Mouse (Mus musculus): Measurements from ENCODE around the gene Zfhx3. TPM values are rescaled to one million over a fixed set of nuclear protein-coding genes. Genes with fewer than 3 reads are reported as not detected.

The Zfhx3 gene
- polyA plus RNA-seq, 1 experiment from 2014 or later: 38.7 TPM

DNA sequence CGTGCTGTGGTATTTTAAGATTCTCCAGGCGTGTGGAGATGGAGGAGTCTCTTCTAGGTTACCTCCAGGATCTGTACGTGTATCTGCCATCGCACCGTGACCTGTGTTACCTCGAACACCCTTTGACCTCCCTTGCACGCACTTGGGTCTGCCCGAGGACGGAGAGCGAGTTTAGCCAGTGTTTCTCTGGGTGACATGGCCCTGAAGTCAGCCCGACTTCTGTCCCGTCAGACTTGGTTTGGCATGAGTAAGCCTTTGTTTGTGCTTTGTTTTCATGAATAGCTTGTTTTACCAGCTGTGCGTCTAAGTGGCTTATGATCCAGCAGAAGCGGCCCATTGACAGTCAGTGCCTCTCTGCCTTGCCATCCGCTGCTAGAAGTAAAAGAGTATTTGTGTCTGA, 961.1 kb downstream of the Zfhx3 start:
- Histone ChIP-seq H3K9me3 (no peaks in the 10 kb centered on the region), H3K4me3 (no peak overlapping the region), H3K27me3 (replicated peaks) (no peaks in the 10 kb centered on the region), H3K27ac (no peak overlapping the region), H3K4me2 (replicated peaks) (no peak overlapping the region), H3K36me3 (no peaks in the 10 kb centered on the region), H3K4me1 (peaks cover 76% of the 10 kb centered on the region), H3K9ac (no peak overlapping the region)
- 72% methylated on average over 15 of the region's 15 CpGs for WGBS
- no peak for ATAC-seq (ENCODE audit: low FRiP score, low read depth)

- H3K4me3 ChIP-seq: no peak overlapping the region
- H3K36me3 ChIP-seq: no peaks in the 10 kb centered on the region
- ATAC-seq (ENCODE audit: low FRiP score, low read depth): no peak
- H3K27me3 ChIP-seq (replicated peaks): no peaks in the 10 kb centered on the region
- no peak overlapping the region for H3K27ac ChIP-seq
- peaks cover 77% of the 10 kb centered on the region for H3K4me1 ChIP-seq
- no peak overlapping the region for H3K4me2 ChIP-seq (replicated peaks)
- no peaks in the 10 kb centered on the region for H3K9me3 ChIP-seq
- 70% methylated on average over 11 of the region's 11 CpGs for WGBS
- no peak overlapping the region for H3K9ac ChIP-seq
These were observed 962.0 kb downstream of the Zfhx3 start for GRCm38 (mm10) chr8:108904288-108904971.

GRCm38 (mm10) chr8:108908066-108908465, 965.6 kb downstream of the Zfhx3 start:
- H3K27me3 ChIP-seq (replicated peaks): no peaks in the 10 kb centered on the region
- no peaks in the 10 kb centered on the region for H3K9me3 ChIP-seq
- ATAC-seq (ENCODE audit: low FRiP score, low read depth): no peak
- no peak overlapping the region for H3K4me3 ChIP-seq
- no peaks in the 10 kb centered on the region for H3K36me3 ChIP-seq
- H3K4me2 ChIP-seq (replicated peaks): no peak overlapping the region
- peaks cover 51% of the 10 kb centered on the region for H3K4me1 ChIP-seq
- peak overlapping the region; percentile 16; the same call in 1 of the 2 replicates for H3K27ac ChIP-seq
- 80% methylated on average over 9 of the region's 9 CpGs for WGBS
- H3K9ac ChIP-seq: no peak overlapping the region

- Histone ChIP-seq H3K4me2 (replicated peaks) (no peak overlapping the region), H3K27ac (no peak overlapping the region), H3K4me3 (no peak overlapping the region), H3K9me3 (no peaks in the 10 kb centered on the region), H3K36me3 (no peaks in the 10 kb centered on the region), H3K9ac (no peak overlapping the region), H3K27me3 (replicated peaks) (no peaks in the 10 kb centered on the region), H3K4me1 (peaks cover 47% of the 10 kb centered on the region)
- 60% methylated on average over 16 of the region's 16 CpGs for WGBS
- ATAC-seq (ENCODE audit: low FRiP score, low read depth): no peak
These were observed 966.1 kb downstream of the Zfhx3 start for GRCm38 (mm10) chr8:108908540-108908939.

GRCm38 (mm10) chr8:108909035-108909434, 966.6 kb downstream of the Zfhx3 start:
- WGBS: 75% methylated on average over 9 of the region's 9 CpGs
- no peaks in the 10 kb centered on the region for H3K27me3 ChIP-seq (replicated peaks)
- 0 out of 2 replicates have a peak overlapping the region, but pooled peaks have one; percentile 26 for H3K27ac ChIP-seq
- no peaks in the 10 kb centered on the region for H3K9me3 ChIP-seq
- no peak overlapping the region for H3K4me2 ChIP-seq (replicated peaks)
- peaks cover 42% of the 10 kb centered on the region for H3K4me1 ChIP-seq
- ATAC-seq (ENCODE audit: low FRiP score, low read depth): no peak
- no peak overlapping the region for H3K9ac ChIP-seq
- no peaks in the 10 kb centered on the region for H3K36me3 ChIP-seq
- no peak overlapping the region for H3K4me3 ChIP-seq

DNA sequence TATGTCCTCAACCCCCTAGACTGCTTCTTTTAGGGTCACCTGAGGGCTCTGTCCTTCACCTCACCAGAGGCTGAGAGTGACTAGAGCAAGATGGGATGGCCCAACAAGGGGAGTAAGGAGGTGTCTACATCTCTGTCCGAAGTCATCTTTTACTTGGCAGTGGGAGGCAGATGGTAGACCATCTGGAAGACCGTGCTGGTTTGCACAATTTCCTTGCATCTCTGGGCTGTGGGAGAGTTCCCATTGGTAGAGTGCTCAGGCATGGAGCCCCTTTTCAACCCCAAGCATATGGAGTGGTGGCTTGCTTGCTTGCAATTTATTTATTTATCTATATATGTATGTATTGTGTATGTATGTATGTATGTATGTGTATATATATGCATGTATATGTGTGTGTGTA, 967.0 kb downstream of the Zfhx3 start:
- no peaks in the 10 kb centered on the region for H3K27me3 ChIP-seq (replicated peaks)
- peaks cover 38% of the 10 kb centered on the region for H3K4me1 ChIP-seq
- H3K9me3 ChIP-seq: no peaks in the 10 kb centered on the region
- no peak overlapping the region for H3K9ac ChIP-seq
- WGBS: 67% methylated on average over 2 of the region's 2 CpGs
- H3K27ac ChIP-seq: no peak overlapping the region
- no peak for ATAC-seq (ENCODE audit: low FRiP score, low read depth)
- no peak overlapping the region for H3K4me2 ChIP-seq (replicated peaks)
- H3K4me3 ChIP-seq: no peak overlapping the region
- H3K36me3 ChIP-seq: 0 out of 2 replicates have a peak, but pooled peaks cover 2% of the 10 kb centered on the region

GRCm38 (mm10) chr8:108910843-108911242, 968.4 kb downstream of the Zfhx3 start:
- Histone ChIP-seq H3K9me3 (no peaks in the 10 kb centered on the region), H3K27me3 (replicated peaks) (no peaks in the 10 kb centered on the region), H3K4me2 (replicated peaks) (no peak overlapping the region), H3K4me3 (no peak overlapping the region), H3K4me1 (peaks cover 33% of the 10 kb centered on the region), H3K36me3 (0 out of 2 replicates have a peak, but pooled peaks cover 2% of the 10 kb centered on the region), H3K27ac (no peak overlapping the region), H3K9ac (0 out of 2 replicates have a peak overlapping the region, but pooled peaks have one; percentile 13)
- WGBS: 85% methylated on average over 12 of the region's 12 CpGs
- ATAC-seq (ENCODE audit: low FRiP score, low read depth): no peak

- 8% methylated on average over 6 of the region's 6 CpGs for WGBS
- H3K4me2 ChIP-seq (replicated peaks): no peak overlapping the region
- no peak for ATAC-seq (ENCODE audit: low FRiP score, low read depth)
- no peaks in the 10 kb centered on the region for H3K27me3 ChIP-seq (replicated peaks)
- H3K4me1 ChIP-seq: peaks cover 31% of the 10 kb centered on the region
- H3K4me3 ChIP-seq: no peak overlapping the region
- H3K36me3 ChIP-seq: peaks cover 4% of the 10 kb centered on the region
- no peak overlapping the region for H3K27ac ChIP-seq
- H3K9me3 ChIP-seq: no peaks in the 10 kb centered on the region
- H3K9ac ChIP-seq: no peak overlapping the region
These were observed 969.1 kb downstream of the Zfhx3 start for GRCm38 (mm10) chr8:108911511-108911910.

DNA sequence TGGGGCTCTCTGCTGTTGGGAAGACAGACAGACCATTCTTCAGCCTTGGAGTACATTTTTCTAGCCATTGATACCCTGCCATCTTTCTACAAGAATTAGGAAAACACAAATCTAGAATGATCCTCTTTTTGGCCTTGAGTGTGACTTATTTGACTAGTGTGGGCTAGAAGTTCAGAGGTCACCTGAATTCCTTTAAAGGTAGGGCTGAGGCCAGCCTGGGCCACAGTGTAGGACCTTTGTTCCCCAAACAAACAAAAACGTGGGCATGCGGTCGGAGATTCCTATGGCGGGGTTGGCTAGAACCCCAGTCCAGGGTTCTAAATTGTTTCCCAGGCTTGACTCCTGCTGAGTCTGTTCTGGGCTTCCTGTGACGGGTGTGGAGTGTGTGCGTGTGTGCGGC, 970.6 kb downstream of the Zfhx3 start:
- H3K4me3 ChIP-seq: no peak overlapping the region
- no peaks in the 10 kb centered on the region for H3K9me3 ChIP-seq
- peaks cover 8% of the 10 kb centered on the region for H3K36me3 ChIP-seq
- H3K27ac ChIP-seq: no peak overlapping the region
- no peak overlapping the region for H3K9ac ChIP-seq
- ATAC-seq (ENCODE audit: low FRiP score, low read depth): no peak
- H3K4me1 ChIP-seq: peaks cover 30% of the 10 kb centered on the region
- H3K27me3 ChIP-seq (replicated peaks): no peaks in the 10 kb centered on the region
- no peak overlapping the region for H3K4me2 ChIP-seq (replicated peaks)
- WGBS: 80% methylated on average over 7 of the region's 7 CpGs

DNA sequence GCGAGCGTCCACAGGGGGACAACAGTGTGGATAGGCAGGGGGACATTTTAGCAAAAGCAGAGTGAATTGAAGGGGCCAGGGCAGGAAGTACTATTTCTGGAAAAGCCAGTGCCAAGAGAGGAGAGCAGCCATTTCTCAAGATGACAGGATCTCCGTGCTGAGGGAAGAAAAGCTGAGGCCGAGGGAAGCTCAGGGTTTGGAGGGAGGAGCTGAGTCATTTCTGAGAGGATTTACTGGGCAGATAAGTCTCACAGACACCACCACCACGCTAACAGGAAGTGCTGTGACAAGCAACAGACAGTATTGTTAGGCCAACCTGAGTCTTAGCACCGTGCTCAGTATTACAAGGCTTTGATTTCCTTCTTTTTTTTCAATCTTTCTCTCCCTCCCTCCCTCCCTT, 973.0 kb downstream of the Zfhx3 start:
- 43% methylated on average over 6 of the region's 6 CpGs for WGBS
- Histone ChIP-seq H3K4me2 (replicated peaks) (no peak overlapping the region), H3K36me3 (peaks cover 8% of the 10 kb centered on the region), H3K9ac (no peak overlapping the region), H3K27ac (no peak overlapping the region), H3K27me3 (replicated peaks) (no peaks in the 10 kb centered on the region), H3K9me3 (no peaks in the 10 kb centered on the region), H3K4me3 (no peak overlapping the region), H3K4me1 (peaks cover 26% of the 10 kb centered on the region)
- ATAC-seq (ENCODE audit: low FRiP score, low read depth): no peak

- Histone ChIP-seq H3K27ac (no peak overlapping the region), H3K4me2 (replicated peaks) (no peak overlapping the region), H3K36me3 (peaks cover 8% of the 10 kb centered on the region), H3K27me3 (replicated peaks) (no peaks in the 10 kb centered on the region), H3K9me3 (no peaks in the 10 kb centered on the region), H3K9ac (no peak overlapping the region), H3K4me3 (no peak overlapping the region), H3K4me1 (peaks cover 25% of the 10 kb centered on the region)
- 65% methylated on average over 6 of the region's 6 CpGs for WGBS
- ATAC-seq (ENCODE audit: low FRiP score, low read depth): no peak
These were observed 973.4 kb downstream of the Zfhx3 start for GRCm38 (mm10) chr8:108915876-108916275.

DNA sequence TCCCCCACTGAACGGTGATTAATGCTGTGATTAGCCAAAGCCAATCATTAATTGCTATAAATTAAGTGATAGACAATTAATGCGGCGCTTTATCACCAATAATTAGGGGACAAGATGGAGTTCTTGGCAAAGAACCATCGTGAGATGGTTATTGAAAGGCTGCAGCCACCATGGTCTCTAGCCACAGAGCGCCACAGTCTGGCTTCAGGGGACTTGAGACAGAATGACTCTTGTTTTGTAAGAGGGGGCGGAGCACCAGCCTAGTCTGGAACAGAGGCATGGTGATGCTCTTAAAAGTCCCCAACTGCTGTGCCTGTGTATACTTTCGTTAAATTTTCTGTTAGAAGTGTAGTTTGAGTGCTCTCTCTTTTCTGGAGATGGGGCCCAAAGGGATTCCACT, 977.7 kb downstream of the Zfhx3 start:
- no peak overlapping the region for H3K4me3 ChIP-seq
- no peak overlapping the region for H3K27ac ChIP-seq
- no peak overlapping the region for H3K9ac ChIP-seq
- H3K4me2 ChIP-seq (replicated peaks): no peak overlapping the region
- no peak for ATAC-seq (ENCODE audit: low FRiP score, low read depth)
- WGBS: 84% methylated on average over 7 of the region's 7 CpGs
- peaks cover 5% of the 10 kb centered on the region for H3K36me3 ChIP-seq
- no peaks in the 10 kb centered on the region for H3K9me3 ChIP-seq
- H3K4me1 ChIP-seq: peaks cover 26% of the 10 kb centered on the region
- H3K27me3 ChIP-seq (replicated peaks): no peaks in the 10 kb centered on the region

- Histone ChIP-seq H3K9me3 (no peaks in the 10 kb centered on the region), H3K4me2 (replicated peaks) (no peak overlapping the region), H3K4me1 (peaks cover 16% of the 10 kb centered on the region; the same call in 1 of the 2 replicates), H3K4me3 (no peak overlapping the region), H3K27ac (no peak overlapping the region), H3K36me3 (no peaks in the 10 kb centered on the region), H3K27me3 (replicated peaks) (no peaks in the 10 kb centered on the region), H3K9ac (no peak overlapping the region)
- WGBS: 89% methylated on average over 6 of the region's 6 CpGs
- no peak for ATAC-seq (ENCODE audit: low FRiP score, low read depth)
These were observed 980.7 kb downstream of the Zfhx3 start for GRCm38 (mm10) chr8:108923161-108923560.

Data from neural tube, embryonic 12.5 days (tissue).